Mouse (Mus musculus): ENCODE data around the gene Enox1. TPM values are rescaled to one million over a fixed set of nuclear protein-coding genes. Genes with fewer than 3 reads are reported as not detected.
A peak's percentile ranks its signal among the peaks of the same experiment; 100 is the strongest.
"Not testable (repeated sequence)": the region's sequence is repeated elsewhere in the genome, so short reads cannot be mapped to it uniquely, and the experiment has no call there.

Gene Enox1
- polyA plus RNA-seq, 1 experiment from 2014 or later = 1.9 TPM

- ATAC-seq (replicated peaks; ENCODE audit: extremely low read depth, insufficient read depth, low FRiP score) = no peak
- no peaks in the 10 kb centered on the region for H3K4me1 ChIP-seq (ENCODE audit: control insufficient read depth, insufficient read depth, low read length)
- H3K9me3 ChIP-seq (replicated peaks; ENCODE audit: control insufficient read depth, low read length) = no peaks in the 10 kb centered on the region
- no peak overlapping the region for H3K27ac ChIP-seq (ENCODE audit: low read length)
- no peaks in the 10 kb centered on the region for H3K36me3 ChIP-seq (ENCODE audit: control insufficient read depth, insufficient read depth)
- 80% methylated on average over 5 of the region's 5 CpGs for WGBS
- H3K27me3 ChIP-seq (ENCODE audit: control insufficient read depth, insufficient read depth, low read length) = no peaks in the 10 kb centered on the region
- no peak overlapping the region for H3K4me3 ChIP-seq (ENCODE audit: low read length)
- H3K9ac ChIP-seq (ENCODE audit: low read length) = no peak overlapping the region
- H3K4me2 ChIP-seq (ENCODE audit: low read depth, low read length) = no peak overlapping the region
Measured at GRCm38 (mm10) chr14:77529621-77530020, 373.1 kb downstream of the Enox1 start.

DNA sequence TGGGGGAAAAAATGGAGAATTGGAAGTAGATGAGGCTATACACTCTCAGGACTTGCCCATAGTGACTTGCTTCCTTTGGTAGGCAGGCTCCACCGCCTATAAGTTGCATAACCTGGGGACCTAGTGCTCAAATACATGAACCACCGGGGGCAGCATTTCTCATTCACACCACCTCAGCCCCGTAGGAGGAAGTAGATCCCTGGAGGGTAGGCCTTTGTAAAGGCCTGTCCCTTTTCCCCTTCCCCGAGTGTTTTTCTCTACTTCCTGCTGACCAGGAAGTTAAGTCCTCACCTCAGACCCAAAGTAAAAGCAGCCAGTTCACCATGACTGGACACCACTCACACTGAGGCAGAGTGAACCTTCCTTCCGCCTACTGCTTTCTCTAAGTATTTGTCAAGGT, 377.1 kb downstream of the Enox1 start:
- 71% methylated on average over 5 of the region's 5 CpGs for WGBS
- Histone ChIP-seq H3K9ac (ENCODE audit: low read length) (no peak overlapping the region), H3K36me3 (ENCODE audit: control insufficient read depth, insufficient read depth) (no peaks in the 10 kb centered on the region), H3K4me2 (ENCODE audit: low read depth, low read length) (no peak overlapping the region), H3K27me3 (ENCODE audit: control insufficient read depth, insufficient read depth, low read length) (no peaks in the 10 kb centered on the region), H3K4me3 (ENCODE audit: low read length) (no peak overlapping the region), H3K9me3 (replicated peaks; ENCODE audit: control insufficient read depth, low read length) (no peaks in the 10 kb centered on the region), H3K27ac (ENCODE audit: low read length) (no peak overlapping the region), H3K4me1 (ENCODE audit: control insufficient read depth, insufficient read depth, low read length) (no peaks in the 10 kb centered on the region)
- no peak for ATAC-seq (replicated peaks; ENCODE audit: extremely low read depth, insufficient read depth, low FRiP score)

- Histone ChIP-seq H3K9me3 (replicated peaks; ENCODE audit: control insufficient read depth, low read length) (no peaks in the 10 kb centered on the region), H3K9ac (ENCODE audit: low read length) (no peak overlapping the region), H3K27ac (ENCODE audit: low read length) (no peak overlapping the region), H3K4me1 (ENCODE audit: control insufficient read depth, insufficient read depth, low read length) (no peaks in the 10 kb centered on the region), H3K4me3 (ENCODE audit: low read length) (no peak overlapping the region), H3K36me3 (ENCODE audit: control insufficient read depth, insufficient read depth) (no peaks in the 10 kb centered on the region), H3K4me2 (ENCODE audit: low read depth, low read length) (no peak overlapping the region), H3K27me3 (ENCODE audit: control insufficient read depth, insufficient read depth, low read length) (no peaks in the 10 kb centered on the region)
- 90% methylated on average over 7 of the region's 7 CpGs for WGBS
- ATAC-seq (replicated peaks; ENCODE audit: extremely low read depth, insufficient read depth, low FRiP score) = no peak
Measured at GRCm38 (mm10) chr14:77534120-77534519, 377.6 kb downstream of the Enox1 start.

DNA sequence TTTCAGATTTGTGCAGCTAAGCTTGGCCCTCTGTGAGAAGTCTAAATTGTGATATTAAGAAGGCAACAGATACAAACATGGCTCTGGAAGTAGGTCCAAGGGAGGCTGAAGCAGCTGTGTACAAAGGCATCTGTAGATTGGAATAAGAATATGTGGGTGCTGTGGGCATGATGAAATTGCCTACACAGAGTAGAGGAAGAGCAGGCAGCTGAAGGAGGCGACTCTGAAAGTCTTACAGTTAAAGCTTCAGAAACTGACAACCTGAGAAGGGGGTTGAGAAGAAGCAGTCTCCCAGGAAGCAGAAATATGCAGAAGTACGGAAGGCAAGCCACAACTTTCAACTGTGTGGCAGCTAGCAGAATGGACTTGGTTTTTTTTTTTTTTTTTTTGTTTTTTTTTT, 380.0 kb downstream of the Enox1 start:
- Histone ChIP-seq H3K36me3 (ENCODE audit: control insufficient read depth, insufficient read depth) (no peaks in the 10 kb centered on the region), H3K27me3 (ENCODE audit: control insufficient read depth, insufficient read depth, low read length) (no peaks in the 10 kb centered on the region), H3K9ac (ENCODE audit: low read length) (no peak overlapping the region), H3K4me1 (ENCODE audit: control insufficient read depth, insufficient read depth, low read length) (no peaks in the 10 kb centered on the region), H3K4me2 (ENCODE audit: low read depth, low read length) (no peak overlapping the region), H3K27ac (ENCODE audit: low read length) (no peak overlapping the region), H3K9me3 (replicated peaks; ENCODE audit: control insufficient read depth, low read length) (no peaks in the 10 kb centered on the region), H3K4me3 (ENCODE audit: low read length) (no peak overlapping the region)
- ATAC-seq (replicated peaks; ENCODE audit: extremely low read depth, insufficient read depth, low FRiP score) = no peak
- 74% methylated on average over 2 of the region's 2 CpGs for WGBS

- not testable (repeated sequence) for H3K9ac ChIP-seq (ENCODE audit: low read length); H3K36me3 ChIP-seq (ENCODE audit: control insufficient read depth, insufficient read depth); H3K27ac ChIP-seq (ENCODE audit: low read length); H3K27me3 ChIP-seq (ENCODE audit: control insufficient read depth, insufficient read depth, low read length); H3K4me2 ChIP-seq (ENCODE audit: low read depth, low read length); H3K9me3 ChIP-seq (replicated peaks; ENCODE audit: control insufficient read depth, low read length); H3K4me3 ChIP-seq (ENCODE audit: low read length); H3K4me1 ChIP-seq (ENCODE audit: control insufficient read depth, insufficient read depth, low read length)
- 50% methylated on average over 21 of the region's 21 CpGs for whole genome bisulfite sequencing
- ATAC-seq (replicated peaks; ENCODE audit: extremely low read depth, insufficient read depth, low FRiP score) = peak; percentile 58; the same call in 1 of the 2 replicates
Measured at GRCm38 (mm10) chr14:77539563-77539962, 383.0 kb downstream of the Enox1 start.

DNA sequence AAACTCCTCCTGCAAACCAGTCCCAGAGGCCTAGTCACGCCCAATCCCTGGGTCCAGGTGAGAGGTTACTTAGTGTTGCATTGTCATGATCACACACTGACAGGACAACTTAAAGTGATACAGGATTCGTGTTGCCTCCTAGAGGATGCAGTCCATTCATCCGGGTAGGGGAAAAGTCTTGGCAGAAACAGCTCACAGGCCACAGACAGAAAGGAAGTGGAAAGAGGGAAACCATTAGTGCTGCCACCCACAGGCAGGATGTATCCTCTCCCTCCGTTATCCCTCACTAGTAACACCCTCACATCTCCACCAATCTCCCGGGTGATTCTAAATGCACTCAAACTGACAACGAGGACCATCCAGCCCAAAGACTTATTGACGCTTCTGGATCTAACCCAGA, 385.4 kb downstream of the Enox1 start:
- Histone ChIP-seq H3K9me3 (replicated peaks; ENCODE audit: control insufficient read depth, low read length) (no peaks in the 10 kb centered on the region), H3K27me3 (ENCODE audit: control insufficient read depth, insufficient read depth, low read length) (no peaks in the 10 kb centered on the region), H3K4me3 (ENCODE audit: low read length) (no peak overlapping the region), H3K36me3 (ENCODE audit: control insufficient read depth, insufficient read depth) (no peaks in the 10 kb centered on the region), H3K9ac (ENCODE audit: low read length) (no peak overlapping the region), H3K4me1 (ENCODE audit: control insufficient read depth, insufficient read depth, low read length) (peaks cover 4% of the 10 kb centered on the region), H3K27ac (ENCODE audit: low read length) (no peak overlapping the region), H3K4me2 (ENCODE audit: low read depth, low read length) (no peak overlapping the region)
- WGBS = 83% methylated on average over 7 of the region's 7 CpGs
- ATAC-seq (replicated peaks; ENCODE audit: extremely low read depth, insufficient read depth, low FRiP score) = no peak

- 80% methylated on average over 8 of the region's 8 CpGs for WGBS
Measured at GRCm38 (mm10) chr14:77546531-77547274, 390.1 kb downstream of the Enox1 start.

GRCm38 (mm10) chr14:77547351-77547750, 390.8 kb downstream of the Enox1 start:
- ATAC-seq (replicated peaks; ENCODE audit: extremely low read depth, insufficient read depth, low FRiP score) = no peak
- WGBS = 78% methylated on average over 5 of the region's 5 CpGs
- H3K9ac ChIP-seq (ENCODE audit: low read length) = no peak overlapping the region
- no peaks in the 10 kb centered on the region for H3K36me3 ChIP-seq (ENCODE audit: control insufficient read depth, insufficient read depth)
- H3K9me3 ChIP-seq (replicated peaks; ENCODE audit: control insufficient read depth, low read length) = no peaks in the 10 kb centered on the region
- H3K4me1 ChIP-seq (ENCODE audit: control insufficient read depth, insufficient read depth, low read length) = peaks cover 4% of the 10 kb centered on the region
- H3K4me3 ChIP-seq (ENCODE audit: low read length) = no peak overlapping the region
- no peaks in the 10 kb centered on the region for H3K27me3 ChIP-seq (ENCODE audit: control insufficient read depth, insufficient read depth, low read length)
- H3K27ac ChIP-seq (ENCODE audit: low read length) = no peak overlapping the region
- no peak overlapping the region for H3K4me2 ChIP-seq (ENCODE audit: low read depth, low read length)

More at GRCm38 (mm10) chr14:77546531-77547274, 390.1 kb downstream of the Enox1 start:
- H3K9me3 ChIP-seq (replicated peaks; ENCODE audit: control insufficient read depth, low read length) = no peaks in the 10 kb centered on the region
- no peak overlapping the region for H3K4me2 ChIP-seq (ENCODE audit: low read depth, low read length)
- H3K36me3 ChIP-seq (ENCODE audit: control insufficient read depth, insufficient read depth) = no peaks in the 10 kb centered on the region
- H3K4me3 ChIP-seq (ENCODE audit: low read length) = no peak overlapping the region
- peaks cover 4% of the 10 kb centered on the region for H3K4me1 ChIP-seq (ENCODE audit: control insufficient read depth, insufficient read depth, low read length)
- H3K9ac ChIP-seq (ENCODE audit: low read length) = no peak overlapping the region
- no peak overlapping the region for H3K27ac ChIP-seq (ENCODE audit: low read length)
- H3K27me3 ChIP-seq (ENCODE audit: control insufficient read depth, insufficient read depth, low read length) = no peaks in the 10 kb centered on the region
- no peak for ATAC-seq (replicated peaks; ENCODE audit: extremely low read depth, insufficient read depth, low FRiP score)

GRCm38 (mm10) chr14:77548963-77549362, 392.4 kb downstream of the Enox1 start:
- no peak overlapping the region for H3K27ac ChIP-seq (ENCODE audit: low read length)
- 84% methylated on average over 5 of the region's 5 CpGs for WGBS
- ATAC-seq (replicated peaks; ENCODE audit: extremely low read depth, insufficient read depth, low FRiP score) = no peak

More at GRCm38 (mm10) chr14:77548963-77549362, 392.4 kb downstream of the Enox1 start:
- H3K9ac ChIP-seq (ENCODE audit: low read length) = no peak overlapping the region
- H3K9me3 ChIP-seq (replicated peaks; ENCODE audit: control insufficient read depth, low read length) = no peaks in the 10 kb centered on the region
- H3K4me2 ChIP-seq (ENCODE audit: low read depth, low read length) = no peak overlapping the region
- no peaks in the 10 kb centered on the region for H3K4me1 ChIP-seq (ENCODE audit: control insufficient read depth, insufficient read depth, low read length)
- H3K27me3 ChIP-seq (ENCODE audit: control insufficient read depth, insufficient read depth, low read length) = no peaks in the 10 kb centered on the region
- H3K36me3 ChIP-seq (ENCODE audit: control insufficient read depth, insufficient read depth) = no peaks in the 10 kb centered on the region
- H3K4me3 ChIP-seq (ENCODE audit: low read length) = no peak overlapping the region
